In the genomic region with DNA sequence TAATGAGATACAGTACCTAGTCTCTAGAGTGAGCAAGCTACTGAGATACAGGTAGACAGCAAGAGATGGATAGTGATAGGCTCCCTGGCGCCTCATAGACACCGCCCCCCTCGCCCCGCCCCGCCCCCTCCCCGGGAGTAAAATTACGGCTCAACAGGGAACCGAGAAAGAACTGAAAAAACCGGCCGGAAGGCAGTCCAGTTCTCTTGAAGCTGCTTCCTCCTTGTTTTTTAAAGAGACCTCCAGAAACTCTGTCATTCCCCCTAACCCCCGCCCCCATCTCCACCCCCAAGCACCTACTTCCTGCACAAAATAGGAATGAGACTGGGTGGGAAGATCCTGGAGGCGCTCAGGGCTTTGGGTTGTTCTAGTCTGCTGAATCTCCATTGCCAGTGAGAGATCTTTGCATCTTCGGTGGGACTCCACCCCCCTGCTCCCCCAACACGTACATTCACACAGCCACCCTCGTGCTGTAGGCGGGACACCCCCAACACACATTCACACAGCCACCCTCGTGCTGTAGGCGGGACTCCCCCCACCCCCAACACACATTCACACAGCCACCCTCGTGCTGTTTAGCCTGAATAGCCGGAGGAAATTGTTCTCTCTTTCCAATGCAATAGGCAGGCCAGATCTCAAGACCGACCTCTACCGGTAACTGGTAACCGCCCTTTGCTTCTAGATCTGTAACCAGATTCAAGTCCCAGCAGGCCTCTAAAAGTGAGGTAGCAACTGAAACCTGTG, we compare ENCODE assay signal across 8 mouse cellular contexts. TPM values are rescaled to one million over a fixed set of nuclear protein-coding genes. Genes with fewer than 3 reads are reported as not detected.
A peak's percentile ranks its signal among the peaks of the same experiment; 100 is the strongest.
DNase-seq lines count a peak whose midpoint lies in the region; ATAC-seq and TF ChIP-seq lines count a peak whose summit lies in the region.

No protein-coding gene starts in this region.

- peak; percentile 53 for TF ChIP-seq POLR2A in CH12.LX (IDR thresholded peaks at IDR 0.05; ENCODE audit: low read depth, low read length)

- H3K9me3 ChIP-seq in CH12.LX (replicated peaks; ENCODE audit: low read length) = no peaks in the 10 kb centered on the region
- H3K9me3 ChIP-seq in forebrain, embryonic 10.5 days = no peaks in the 10 kb centered on the region
- no peaks in the 10 kb centered on the region for H3K9me3 ChIP-seq in heart, embryonic 15.5 days (replicated peaks)
- no peaks in the 10 kb centered on the region for H3K9me3 ChIP-seq in liver, embryonic 13.5 days (replicated peaks)
- H3K9me3 ChIP-seq in stomach, embryonic 15.5 days = no peaks in the 10 kb centered on the region

- dilution Hi-C loops in CH12.LX (cut with MboI; ENCODE audit: extremely low pct_ligation_motif_present, extremely low pct_unique_long_range_greater_than_20kb, low sequenced_read_pairs) = no loop called here

- H3K36me3 ChIP-seq in CH12.LX (replicated peaks in 1 of 2; ENCODE audit: control insufficient read depth in 1 of 2, insufficient read depth in 1 of 2, low read length in 1 of 2) = no peaks in the 10 kb centered on the region
- H3K36me3 ChIP-seq in forebrain, embryonic 10.5 days (replicated peaks) = no peaks in the 10 kb centered on the region
- H3K36me3 ChIP-seq in heart, embryonic 15.5 days = no peaks in the 10 kb centered on the region
- no peaks in the 10 kb centered on the region for H3K36me3 ChIP-seq in liver, embryonic 13.5 days
- no peaks in the 10 kb centered on the region for H3K36me3 ChIP-seq in stomach, embryonic 15.5 days

- WGBS in forebrain, embryonic 10.5 days = 2% methylated on average over 23 of the region's 23 CpGs
- WGBS in heart, embryonic 15.5 days = 3% methylated on average over 23 of the region's 23 CpGs
- under 1% methylated on average over 23 of the region's 23 CpGs for WGBS in liver, embryonic 13.5 days (ENCODE audit: insufficient replicate concordance)
- under 1% methylated on average over 23 of the region's 23 CpGs for WGBS in stomach, embryonic 15.5 days

- TF ChIP-seq EP300 in CH12.LX (IDR thresholded peaks at IDR 0.05; ENCODE audit: low read length) = peak; percentile 62; the same call in 1 of the 2 replicates

- in situ Hi-C loops in CH12.LX (cut with MboI; ENCODE audit: low pct_ligation_motif_present, low pct_unique_long_range_greater_than_20kb, low sequenced_read_pairs) = loop anchor here (25.0 kb wide), 1 partner anchor 712 kb away; no protein-coding TSS in a partner anchor

- no peaks in the 10 kb centered on the region for H3K79me2 ChIP-seq in CH12.LX (replicated peaks; ENCODE audit: control insufficient read depth, extremely low read depth, insufficient read depth, poor library complexity, severe bottlenecking)

- peak; percentile 79 for ATAC-seq in heart, embryonic 15.5 days (replicated peaks; ENCODE audit: insufficient number of reproducible peaks, insufficient read depth, low FRiP score, low read depth)
- ATAC-seq in liver, embryonic 13.5 days (ENCODE audit: low read depth) = peak; percentile 82
- ATAC-seq in stomach, embryonic 15.5 days (ENCODE audit: insufficient read depth, low FRiP score, low read depth) = peak; percentile 84

- peaks cover 5 to 26% of the 10 kb centered on the region in 2 experiments; a peak in 3 of 4 replicates for H3K4me1 ChIP-seq in CH12.LX (ENCODE audit: control insufficient read depth in 1 of 2, insufficient read depth in 2 of 2)
- H3K4me1 ChIP-seq in forebrain, embryonic 10.5 days = peaks cover 14% of the 10 kb centered on the region
- peaks cover 8% of the 10 kb centered on the region; the same call in 1 of the 2 replicates for H3K4me1 ChIP-seq in heart, embryonic 15.5 days (replicated peaks)
- H3K4me1 ChIP-seq in liver, embryonic 13.5 days (replicated peaks) = peaks cover 58% of the 10 kb centered on the region
- H3K4me1 ChIP-seq in stomach, embryonic 15.5 days = no peaks in the 10 kb centered on the region

- H3K27me3 ChIP-seq in CH12.LX (replicated peaks) = peaks cover 2% of the 10 kb centered on the region
- no peaks in the 10 kb centered on the region for H3K27me3 ChIP-seq in forebrain, embryonic 10.5 days (ENCODE audit: poor library complexity, severe bottlenecking)
- no peaks in the 10 kb centered on the region for H3K27me3 ChIP-seq in heart, embryonic 15.5 days
- H3K27me3 ChIP-seq in liver, embryonic 13.5 days = no peaks in the 10 kb centered on the region
- H3K27me3 ChIP-seq in stomach, embryonic 15.5 days (replicated peaks) = no peaks in the 10 kb centered on the region

- TF ChIP-seq CTCF in CH12.LX (conservative IDR thresholded peaks at IDR 0.05 in 1 of 2, IDR thresholded peaks at IDR 0.05 in 1 of 2; ENCODE audit: low read depth in 2 of 2, low read length in 2 of 2) = peak in 1 of 2 experiments; percentile 73; a peak in 2 of 4 replicates

- H3K9ac ChIP-seq in CH12.LX (ENCODE audit: insufficient read depth, low read depth) = peak overlapping the region; percentile 80
- peak overlapping the region; percentile 52 for H3K9ac ChIP-seq in heart, embryonic 15.5 days
- peak overlapping the region; percentile 77 for H3K9ac ChIP-seq in liver, embryonic 13.5 days
- peak overlapping the region; percentile 4; the same call in 1 of the 2 replicates for H3K9ac ChIP-seq in stomach, embryonic 15.5 days

- peak; percentile 97 for DNase-seq in CH12.LX (ENCODE audit: extremely low read depth)
- DNase-seq in c-Kit-positive CD71-negative TER-119-negative erythroid progenitor cells, embryonic 14.5 days (ENCODE audit: low read depth) = peak; percentile 47
- peak; percentile 62 for DNase-seq in forebrain, embryonic 10.5 days (ENCODE audit: extremely low spot score, low spot score)
- peak; percentile 77 for DNase-seq in kidney, postnatal 14 days
- DNase-seq in liver, embryonic 13.5 days = peak; percentile 59
- peak; percentile 77 to 90 for DNase-seq in natural killer cell, adult 2 months (ENCODE audit: low spot score in 2 of 2)

- TF ChIP-seq RAD21 in CH12.LX (IDR thresholded peaks at IDR 0.05; ENCODE audit: low read depth, low read length) = peak; percentile 46

- peak overlapping the region; percentile 9 to 34 (median 25) for H3K4me3 ChIP-seq in CH12.LX (replicated peaks in 1 of 3; ENCODE audit: low read depth in 2 of 3, low read length in 2 of 3, poor library complexity in 1 of 3)
- peak overlapping the region; percentile 47 for H3K4me3 ChIP-seq in forebrain, embryonic 10.5 days
- peak overlapping the region; percentile 55 for H3K4me3 ChIP-seq in heart, embryonic 15.5 days
- H3K4me3 ChIP-seq in liver, embryonic 13.5 days (replicated peaks) = peak overlapping the region; percentile 61
- H3K4me3 ChIP-seq in stomach, embryonic 15.5 days (replicated peaks) = peak overlapping the region; percentile 41

- peak overlapping the region; percentile 96 for H3K27ac ChIP-seq in CH12.LX (ENCODE audit: insufficient read depth, low read depth)
- H3K27ac ChIP-seq in forebrain, embryonic 10.5 days = peak overlapping the region; percentile 87
- H3K27ac ChIP-seq in heart, embryonic 15.5 days = peak overlapping the region; percentile 92
- peak overlapping the region; percentile 95 for H3K27ac ChIP-seq in liver, embryonic 13.5 days
- peak overlapping the region; percentile 92 for H3K27ac ChIP-seq in stomach, embryonic 15.5 days

- H3K4me2 ChIP-seq in CH12.LX (ENCODE audit: insufficient read depth, low read depth, poor library complexity, severe bottlenecking) = peak overlapping the region; percentile 94
- H3K4me2 ChIP-seq in heart, embryonic 15.5 days = peak overlapping the region; percentile 90
- peak overlapping the region; percentile 84 for H3K4me2 ChIP-seq in liver, embryonic 13.5 days
- H3K4me2 ChIP-seq in stomach, embryonic 15.5 days = peak overlapping the region; percentile 66

TF ChIP-seq in CH12.LX, 34 proteins besides CTCF, POLR2A, EP300 and RAD21 (continues in another document):
- peak; percentile 88 for TF ChIP-seq SIN3A (IDR thresholded peaks at IDR 0.05; ENCODE audit: low read length)
- TF ChIP-seq NELFE (IDR thresholded peaks at IDR 0.05; ENCODE audit: low read depth, low read length) = peak; percentile 72
- peak; percentile 97 for TF ChIP-seq MYC (IDR thresholded peaks at IDR 0.05; ENCODE audit: low read depth, low read length)
- TF ChIP-seq BHLHE40 (IDR thresholded peaks at IDR 0.05; ENCODE audit: low read depth, low read length) = peak; percentile 100
- TF ChIP-seq UBTF (IDR thresholded peaks at IDR 0.05; ENCODE audit: low read depth, low read length) = no peak; the same call in 1 of the 2 replicates
- TF ChIP-seq MAFK (IDR thresholded peaks at IDR 0.05; ENCODE audit: insufficient replicate concordance, low read length) = no peak
- peak; percentile 56 for TF ChIP-seq HCFC1 (IDR thresholded peaks at IDR 0.05; ENCODE audit: low read depth, low read length)
- TF ChIP-seq ELF1 (IDR thresholded peaks at IDR 0.05; ENCODE audit: low read depth, low read length) = peak; percentile 67; the same call in 1 of the 2 replicates
- no peak for TF ChIP-seq POLR2AphosphoS2 (IDR thresholded peaks at IDR 0.05; ENCODE audit: low read depth, low read length)
- peak; percentile 80 for TF ChIP-seq CHD2 (IDR thresholded peaks at IDR 0.05; ENCODE audit: low read length)
- TF ChIP-seq TBP (conservative IDR thresholded peaks at IDR 0.05; ENCODE audit: low read depth, low read length) = peak; percentile 65; the same call in 1 of the 2 replicates
- TF ChIP-seq ETS1 (conservative IDR thresholded peaks at IDR 0.05; ENCODE audit: low read depth, low read length) = peak; percentile 97
- peak; percentile 68 for TF ChIP-seq TCF12 (IDR thresholded peaks at IDR 0.05; ENCODE audit: low read depth, low read length)
- peak; percentile 84 for TF ChIP-seq MAZ (IDR thresholded peaks at IDR 0.05; ENCODE audit: low read depth, low read length)
- TF ChIP-seq MAX (IDR thresholded peaks at IDR 0.05; ENCODE audit: low read length) = peak; percentile 98

RNA-seq across cellular contexts. Expression of gene Pds5a, which starts 26.4 kb away (rescaled TPM):
- total RNA-seq in CH12.LX (2012; rRNA removed) (126 and 129 TPM in 2 replicates), CH12.LX (2014; rRNA removed) (178 and 198 TPM in 2 replicates)
- polyA plus RNA-seq in CH12.LX (2012; ENCODE audit: insufficient read length, low read depth) = 116 and 140 TPM in 2 replicates
- 106 and 108 TPM in 2 replicates for polyA plus RNA-seq in forebrain, embryonic 10.5 days (2016; fragmentation: Nextera tagmentation; extraction: Ambion mirVana)
- polyA plus RNA-seq in heart, embryonic 15.5 days (2015; fragmentation: Nextera tagmentation; extraction: Ambion mirVana) = 30.5 and 36.8 TPM in 2 replicates
- 23.1 and 26.8 TPM in 2 replicates for polyA plus RNA-seq in liver, embryonic 13.5 days (2015; fragmentation: Nextera tagmentation; extraction: Ambion mirVana)
- 57.1 and 62.3 TPM in 2 replicates for polyA plus RNA-seq in stomach, embryonic 15.5 days (2015; fragmentation: Nextera tagmentation; extraction: Ambion mirVana)

RNA-seq across cellular contexts. Expression of gene N4bp2, which starts 38.8 kb away (rescaled TPM):
- total RNA-seq in CH12.LX (2012; rRNA removed) (13.5 and 15.1 TPM in 2 replicates), CH12.LX (2014; rRNA removed) (12.8 and 13.1 TPM in 2 replicates)
- 15.1 and 16.4 TPM in 2 replicates for polyA plus RNA-seq in CH12.LX (2012; ENCODE audit: insufficient read length, low read depth)
- polyA plus RNA-seq in forebrain, embryonic 10.5 days (2016; fragmentation: Nextera tagmentation; extraction: Ambion mirVana) = 34.7 and 36.4 TPM in 2 replicates
- 12.9 and 13.5 TPM in 2 replicates for polyA plus RNA-seq in heart, embryonic 15.5 days (2015; fragmentation: Nextera tagmentation; extraction: Ambion mirVana)
- polyA plus RNA-seq in liver, embryonic 13.5 days (2015; fragmentation: Nextera tagmentation; extraction: Ambion mirVana) = 9.6 and 11.5 TPM in 2 replicates
- 22.4 and 23.3 TPM in 2 replicates for polyA plus RNA-seq in stomach, embryonic 15.5 days (2015; fragmentation: Nextera tagmentation; extraction: Ambion mirVana)

Comparison
In these comparisons a context has a peak if more than half of its experiments do, and no peak if none do; other contexts are left out.
1. Peak in every context shown above with its lines: DNase-seq, ATAC-seq, H3K4me3 ChIP-seq and H3K27ac ChIP-seq.
2. DNase-seq: peak in every context shown above with its lines; median percentile 97 in CH12.LX; 84 in natural killer cell, adult 2 months; 77 in kidney, postnatal 14 days; 62 in forebrain, embryonic 10.5 days; 59 in liver, embryonic 13.5 days; 47 in c-Kit-positive CD71-negative TER-119-negative erythroid progenitor cells, embryonic 14.5 days.
3. H3K9ac ChIP-seq: peak in every context shown above with its lines; median percentile 80 in CH12.LX; 77 in liver, embryonic 13.5 days; 52 in heart, embryonic 15.5 days; 4 in stomach, embryonic 15.5 days.